Mouse (Mus musculus) A20 (cell line): Measurements from ENCODE around the gene Slc45a1.

Experiments used
- DNase-seq: peaks from one replicate; pipeline ENCODE4 v3.0.0-alpha.2; 2011; ENCODE audit warnings: low read depth, low spot score

Slc45a1 gene

DNA sequence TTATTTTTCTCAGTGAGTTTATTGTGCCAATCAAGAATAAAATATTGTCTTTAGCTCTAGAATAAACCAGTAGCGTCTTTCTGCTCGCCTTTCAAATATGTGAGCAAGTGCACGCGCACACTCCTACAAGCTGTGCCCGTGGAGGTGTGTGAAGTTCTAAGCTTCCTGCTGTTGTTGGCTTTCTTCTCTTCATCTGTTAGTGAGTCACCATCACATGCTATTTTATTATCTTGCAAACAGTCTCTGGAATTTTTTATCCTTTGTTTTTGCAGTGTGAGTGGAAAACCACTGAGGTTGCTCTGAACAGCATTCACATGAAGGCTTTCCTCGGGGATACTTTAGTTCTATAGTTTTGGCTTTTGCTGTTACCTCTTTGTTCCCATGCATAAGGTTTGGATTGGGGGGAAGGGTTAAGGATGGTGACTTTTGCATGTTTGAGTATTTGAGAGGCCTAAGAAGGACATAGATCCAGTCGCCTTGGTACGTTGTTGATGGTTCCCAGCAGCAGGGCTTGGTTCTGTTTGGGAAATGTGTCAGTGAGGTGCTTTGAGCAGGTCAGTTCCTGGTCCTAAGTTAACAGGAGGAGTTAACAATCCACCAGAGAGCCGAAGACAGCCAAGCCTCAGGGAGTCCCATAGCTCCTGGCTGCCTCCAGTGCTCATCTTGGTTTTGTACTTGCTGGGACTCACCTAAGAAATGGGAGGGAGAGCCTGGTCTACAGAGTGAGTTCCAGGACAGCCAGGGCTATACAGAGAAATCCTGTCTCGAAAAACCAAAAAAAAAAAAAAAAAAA, 69.8 kb downstream of the Slc45a1 start:
- DNase-seq = no peak
